Mouse (Mus musculus) induced T-regulatory cell, adult 2 months (primary cell): ENCODE results near the gene Ckap4.
"Not testable (repeated sequence)": the region's sequence is repeated elsewhere in the genome, so short reads cannot be mapped to it uniquely, and the experiment has no call there.

Experiments
- DNase-seq: peaks from one replicate; pipeline ENCODE4 v3.0.0-alpha.2; 2012; ENCODE audit warnings: low read depth

Ckap4 gene

DNA sequence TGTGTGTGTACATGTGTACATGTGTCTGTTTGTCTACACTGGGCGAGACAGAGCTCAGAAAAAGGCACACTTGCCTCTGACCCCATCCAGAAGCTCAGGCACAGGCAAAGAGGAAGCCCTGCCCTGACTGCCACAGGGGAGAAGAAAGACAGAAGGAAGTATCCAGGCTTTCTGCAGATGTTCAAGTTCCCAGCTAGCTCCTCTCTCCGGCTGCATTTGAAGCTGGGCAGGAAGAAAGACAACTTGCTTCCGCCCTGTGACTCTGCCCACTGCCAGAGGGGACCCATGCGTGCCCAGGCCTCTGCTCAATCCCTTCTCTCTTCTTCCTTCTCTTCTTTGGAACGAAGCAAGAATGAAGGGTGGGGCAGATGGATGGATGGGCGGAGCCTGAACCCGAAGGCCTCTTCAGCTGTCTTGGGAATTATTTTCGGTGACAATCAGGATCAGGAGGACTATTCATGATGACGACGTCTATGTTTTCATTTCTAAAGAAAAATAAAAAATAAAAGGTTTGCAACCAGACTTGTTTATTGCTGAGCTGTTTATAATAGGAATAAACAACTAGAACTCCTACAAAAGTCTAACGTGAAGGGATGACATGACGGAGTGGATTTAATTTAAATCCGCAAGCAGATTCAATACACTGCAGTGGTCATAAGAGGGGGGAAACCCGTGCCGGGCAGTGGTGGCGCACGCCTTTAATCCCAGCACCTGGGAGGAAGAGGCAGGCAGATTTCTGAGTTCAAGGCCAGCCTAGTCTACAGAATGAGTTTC is 15.5 kb upstream of the Ckap4 start:
- DNase-seq: no peak

DNA sequence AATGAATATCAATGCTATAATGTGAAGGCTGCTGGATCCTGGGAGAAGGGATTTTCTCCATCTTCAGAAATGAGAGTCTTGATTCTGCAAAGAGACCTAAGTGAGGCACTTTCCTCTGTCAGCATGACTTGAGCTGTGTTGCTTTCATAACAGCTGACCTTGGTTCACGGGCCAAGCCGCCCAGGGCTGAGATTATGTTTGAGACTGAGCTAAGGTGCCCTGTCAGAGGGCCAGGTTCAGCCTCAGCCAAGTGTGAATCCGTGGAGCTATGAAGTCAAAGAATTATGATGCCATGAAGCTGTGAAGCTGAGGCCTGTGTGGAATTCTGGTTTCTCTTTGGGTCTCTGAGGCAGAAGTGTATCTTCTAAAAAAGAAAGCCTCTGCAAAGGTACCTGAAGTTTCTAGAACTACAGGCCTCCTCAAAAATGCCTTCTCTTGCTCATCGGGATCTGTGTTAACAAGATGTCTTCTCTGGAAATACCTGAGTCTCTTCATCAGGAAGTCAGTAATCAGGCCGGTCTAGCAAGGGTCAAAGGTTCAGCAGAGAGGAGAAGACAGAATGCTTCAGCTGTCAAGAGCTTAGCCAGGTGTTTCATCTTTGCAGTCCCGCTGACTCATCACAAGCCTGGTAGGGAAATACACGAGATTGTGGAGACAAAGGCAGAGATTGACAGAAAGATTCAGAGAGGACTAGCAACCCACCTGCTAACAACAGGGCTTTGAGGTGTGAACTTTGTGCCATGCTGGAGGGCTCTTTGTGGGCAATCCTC is 11.2 kb upstream of the Ckap4 start:
- DNase-seq: no peak

DNA sequence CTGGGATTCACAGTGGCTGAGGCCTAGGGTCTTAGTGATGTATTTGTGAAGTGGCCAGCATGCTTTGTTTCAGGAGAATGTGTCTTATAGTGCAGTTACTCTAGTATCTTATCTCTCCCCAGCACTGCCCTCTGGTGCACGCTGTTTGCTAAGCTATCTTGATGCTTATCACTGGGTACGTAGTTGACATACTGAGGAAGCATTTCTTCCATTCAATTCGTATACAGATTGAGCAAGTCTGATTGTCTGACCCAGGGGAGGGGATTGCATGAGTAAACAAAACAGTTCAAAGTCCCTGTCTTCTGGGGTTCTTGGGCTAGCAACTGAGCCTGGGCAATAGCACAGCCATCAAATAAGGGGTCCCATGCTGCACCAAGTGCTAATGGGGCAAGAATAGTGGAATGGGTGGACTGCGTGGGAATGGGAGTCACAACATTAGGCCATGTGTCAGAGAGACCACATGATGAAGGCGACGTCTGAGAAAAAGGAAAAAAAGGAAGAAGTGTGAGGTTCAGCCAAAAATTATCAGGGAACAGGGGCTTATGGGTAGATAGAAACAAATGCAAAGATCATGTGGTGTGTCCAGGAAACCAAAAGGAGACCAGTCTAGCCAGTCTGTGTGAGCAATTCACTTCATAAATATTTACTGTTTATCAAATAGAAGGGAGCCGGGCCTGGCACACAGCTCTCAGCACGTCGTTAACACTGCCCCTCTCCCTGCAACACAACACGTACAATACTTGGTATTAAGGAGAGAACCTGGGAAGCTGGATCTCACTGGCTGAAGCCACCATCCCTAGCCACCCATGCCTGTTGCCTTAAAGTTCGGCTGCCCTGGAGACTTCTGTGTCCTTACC is 9.2 kb upstream of the Ckap4 start:
- no peak for DNase-seq

DNA sequence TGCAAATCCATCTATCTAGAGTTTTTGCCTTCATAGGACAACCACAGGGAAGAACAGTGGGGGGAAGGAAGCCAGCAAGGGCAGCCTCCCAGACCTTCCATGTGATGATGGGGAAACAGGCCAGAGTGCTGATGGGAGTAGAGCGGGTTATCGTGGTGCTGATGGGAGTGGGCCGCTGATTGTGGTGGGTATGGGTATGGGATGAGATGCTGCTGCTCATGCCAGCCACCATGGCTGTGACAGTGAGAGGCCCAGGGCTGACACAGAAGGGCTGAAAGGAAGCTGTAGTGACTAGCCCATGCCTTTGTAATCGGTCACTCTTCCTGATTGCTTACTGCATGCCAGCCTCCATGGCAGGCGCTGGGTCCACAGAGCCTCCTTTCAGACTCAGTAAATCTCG is 5.8 kb upstream of the Ckap4 start:
- DNase-seq: no peak

DNA sequence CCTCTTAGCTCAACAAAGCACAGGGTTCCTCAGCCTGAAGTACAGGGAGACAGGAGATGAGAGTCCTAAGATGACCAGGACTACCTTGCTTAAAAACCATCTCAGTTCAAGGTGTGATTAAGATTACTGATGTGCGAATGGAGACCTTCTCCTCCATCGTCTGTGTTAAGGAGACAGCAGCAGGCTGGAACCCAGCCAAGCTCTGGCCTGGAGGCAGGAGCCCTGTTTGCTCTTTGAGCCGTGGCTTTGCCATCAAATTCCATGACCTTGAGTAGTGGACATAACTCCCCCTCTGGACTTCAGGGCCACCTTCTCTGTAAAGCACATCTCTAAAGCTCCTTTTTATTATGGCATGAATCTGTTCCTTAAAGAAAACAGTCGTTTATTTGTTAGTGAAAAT is 2.0 kb upstream of the Ckap4 start:
- DNase-seq: no peak

DNA sequence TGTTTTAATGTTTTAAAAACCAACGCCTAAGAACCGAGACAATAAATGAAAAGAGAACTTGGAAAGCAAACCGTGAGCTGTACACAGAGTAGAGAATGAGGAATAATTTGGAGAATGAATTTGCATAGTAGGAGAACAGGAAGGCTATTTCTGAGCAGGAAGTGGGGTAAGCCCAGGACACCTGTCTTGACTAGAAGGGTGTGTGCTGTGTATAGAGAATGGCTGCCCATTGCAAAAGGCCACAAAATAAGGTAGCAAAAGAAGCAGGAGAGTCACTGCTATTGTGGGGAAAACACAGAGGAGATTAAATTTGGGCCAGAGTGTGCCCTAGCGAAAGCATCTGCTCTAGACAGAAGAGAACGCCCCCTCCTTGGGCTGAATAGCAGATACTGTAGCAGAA is 1.6 kb upstream of the Ckap4 start:
- no peak for DNase-seq

DNA sequence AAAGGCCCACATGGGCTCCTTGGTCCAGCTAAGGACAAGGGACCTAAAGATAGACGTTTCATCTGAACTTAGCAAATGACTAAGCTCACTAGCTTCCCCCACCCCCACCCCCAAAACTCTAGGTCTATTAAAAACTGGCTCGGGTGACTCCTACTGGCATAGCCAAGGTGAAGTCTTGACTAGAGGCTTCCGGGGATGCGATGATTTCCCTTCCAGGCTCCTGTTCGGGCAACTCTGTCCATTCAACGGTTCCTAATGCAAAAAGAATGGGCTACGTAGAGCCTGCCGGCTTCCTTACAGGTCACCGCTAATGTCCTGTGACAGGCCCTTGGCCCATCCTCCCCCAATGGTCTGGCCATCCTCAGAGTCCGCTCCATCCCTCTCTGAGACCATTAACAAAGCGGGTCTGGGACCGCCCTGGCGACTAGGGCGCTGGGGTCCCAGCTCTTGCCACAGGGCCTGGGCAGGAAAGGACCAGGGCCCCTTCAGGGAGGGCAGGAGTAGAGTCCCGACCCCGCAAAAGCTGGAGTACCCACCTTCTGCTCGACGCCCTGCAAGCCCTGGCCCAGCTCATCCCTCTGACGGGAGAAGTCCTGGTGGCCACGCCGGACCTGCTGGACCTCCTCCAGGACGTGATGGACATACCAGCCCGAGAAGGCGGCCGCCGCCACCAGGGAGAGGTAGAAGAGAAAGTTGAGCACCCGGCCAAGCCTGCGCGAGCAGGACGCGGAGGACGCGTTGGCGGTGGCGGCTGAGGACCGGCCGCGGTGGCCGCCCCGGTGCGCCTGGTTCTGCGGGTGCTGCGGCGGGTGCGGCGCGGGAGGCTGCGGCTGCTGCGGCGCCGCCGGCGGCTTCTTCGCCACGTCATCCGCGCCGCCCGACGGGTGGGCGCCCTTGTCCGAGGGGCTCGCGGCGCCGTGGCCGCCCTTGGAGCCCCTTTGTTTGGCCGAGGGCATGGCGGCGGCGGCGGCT is 665 bp downstream of the Ckap4 start:
- no peak for DNase-seq

DNA sequence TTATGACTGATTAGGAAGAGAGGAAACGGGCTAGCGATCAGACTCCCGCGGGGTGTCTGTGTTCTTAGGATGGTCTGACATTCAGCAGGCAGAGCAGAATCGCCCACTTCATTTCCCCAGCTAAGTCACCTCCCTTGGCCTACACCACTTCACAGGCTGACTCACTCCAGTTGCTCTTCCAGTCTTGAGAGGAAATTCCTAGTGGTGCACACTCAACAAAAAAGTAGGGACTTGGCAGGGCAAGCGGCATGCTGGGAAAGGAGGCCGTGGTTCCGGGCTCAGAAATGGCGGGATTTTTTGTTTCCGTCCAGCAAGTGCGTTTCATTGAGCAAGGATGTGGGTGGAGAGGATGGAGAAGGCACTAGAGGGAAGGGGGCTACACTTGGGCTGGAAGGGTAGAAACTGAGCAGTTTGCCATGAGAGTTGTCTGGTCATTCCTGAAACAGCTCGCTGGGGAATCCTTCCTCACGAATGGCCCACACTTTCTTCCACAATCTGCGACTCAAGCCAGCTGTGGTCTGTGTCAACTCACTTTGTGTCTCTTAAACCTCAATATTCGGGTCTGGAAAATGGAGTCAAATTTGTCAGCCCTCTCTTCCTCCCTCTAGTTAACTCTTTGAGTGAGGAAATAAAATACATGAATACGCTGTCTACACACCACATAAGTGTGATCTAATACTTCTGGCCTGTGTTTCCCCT is 1.5 kb downstream of the Ckap4 start:
- no peak for DNase-seq

DNA sequence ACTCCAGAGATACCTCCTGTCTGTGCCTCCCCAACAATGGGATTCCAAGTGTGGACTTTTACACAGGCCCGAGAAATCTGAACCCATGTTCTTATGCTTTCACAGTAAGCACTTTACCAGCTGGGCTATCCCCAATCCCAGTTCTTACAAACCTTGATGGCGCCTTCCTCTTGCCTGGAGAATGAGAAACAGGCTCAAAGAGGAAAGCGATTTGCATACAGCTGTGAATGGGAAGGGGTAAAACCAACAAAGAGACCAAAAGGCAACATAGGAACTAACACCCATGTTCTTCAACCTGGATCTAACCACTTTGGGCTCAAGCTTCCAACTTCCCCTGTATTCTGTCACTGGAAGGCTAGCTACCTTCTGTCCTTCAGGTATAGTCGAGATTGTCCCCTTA is 2.3 kb downstream of the Ckap4 start:
- no peak for DNase-seq

DNA sequence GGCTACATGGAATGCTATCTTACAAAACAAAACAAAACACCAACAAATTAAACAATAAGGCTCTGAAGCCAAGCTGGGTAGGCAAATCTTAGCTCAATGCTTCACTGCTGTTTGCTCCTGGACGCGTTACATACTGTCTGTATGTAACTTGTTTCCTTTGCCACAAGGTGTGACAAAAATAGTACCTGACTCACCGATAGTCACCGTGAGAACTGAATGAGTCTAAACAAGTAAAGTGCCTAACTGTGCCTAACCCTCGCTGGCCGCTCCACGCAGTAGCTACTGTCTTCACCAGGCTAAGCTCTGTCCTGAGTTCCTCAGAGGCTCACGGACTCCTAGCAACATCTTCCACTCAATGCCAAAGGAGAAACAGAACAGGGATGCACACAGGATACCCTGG is 3.5 kb downstream of the Ckap4 start:
- DNase-seq: no peak

DNA sequence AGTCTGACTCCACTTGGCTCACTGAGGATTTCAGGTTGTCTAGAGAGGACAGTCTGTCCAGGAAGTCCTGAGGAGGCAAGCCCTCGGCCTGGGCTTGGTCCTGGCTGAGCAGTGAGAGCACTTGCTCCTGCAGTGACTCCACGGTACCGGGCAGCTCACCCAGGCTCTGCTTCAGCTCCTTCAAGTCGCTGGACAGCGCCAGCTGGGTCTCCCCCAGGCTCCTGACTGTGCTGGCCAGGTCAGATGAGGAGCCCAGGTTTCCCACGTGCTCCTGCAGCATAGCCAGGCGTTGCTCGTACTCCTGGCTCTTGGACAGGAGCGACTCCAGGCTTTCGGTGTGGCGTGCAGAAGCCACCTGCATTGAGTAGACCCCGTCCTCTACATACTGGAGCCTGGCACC is 6.2 kb downstream of the Ckap4 start:
- no peak for DNase-seq

DNA sequence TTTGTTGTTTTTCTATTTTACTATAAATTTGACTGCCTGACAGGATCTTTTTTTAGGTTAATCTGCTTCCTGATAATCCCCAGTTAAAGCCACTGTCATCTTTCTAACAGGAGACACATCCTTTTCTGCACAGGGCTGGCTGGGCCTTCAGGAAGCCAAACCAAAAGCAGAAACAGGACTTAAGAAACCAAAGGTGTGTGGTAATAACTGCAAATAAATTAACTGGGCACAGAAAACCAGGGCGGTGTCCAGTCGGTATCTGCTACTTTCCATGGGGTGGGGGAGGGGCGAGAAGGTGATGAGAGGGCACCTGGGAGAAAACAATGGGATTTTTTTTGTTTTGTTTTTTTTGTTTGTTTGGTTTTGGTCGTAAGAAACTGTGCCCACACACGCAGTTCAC is 6.8 kb downstream of the Ckap4 start:
- DNase-seq: no peak

DNA sequence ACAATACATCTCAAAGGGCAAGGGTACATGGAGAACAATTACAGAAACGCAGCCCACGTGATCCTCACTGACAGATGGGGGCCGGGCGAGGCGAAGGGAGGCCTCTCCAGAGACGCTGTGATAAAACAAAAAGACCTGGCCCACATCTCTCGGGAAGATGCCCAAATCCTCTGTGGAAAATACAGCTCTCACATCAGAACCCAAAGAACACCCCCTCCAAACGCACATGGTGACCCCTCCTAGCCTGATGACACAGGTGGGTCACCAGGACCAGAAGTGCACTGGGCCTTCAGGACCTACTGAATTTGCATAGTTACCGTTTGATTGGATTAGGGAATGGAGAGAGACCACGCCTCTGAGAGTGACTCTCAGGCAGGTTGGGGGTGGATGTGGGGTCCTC is 7.4 kb downstream of the Ckap4 start:
- DNase-seq: no peak

DNA sequence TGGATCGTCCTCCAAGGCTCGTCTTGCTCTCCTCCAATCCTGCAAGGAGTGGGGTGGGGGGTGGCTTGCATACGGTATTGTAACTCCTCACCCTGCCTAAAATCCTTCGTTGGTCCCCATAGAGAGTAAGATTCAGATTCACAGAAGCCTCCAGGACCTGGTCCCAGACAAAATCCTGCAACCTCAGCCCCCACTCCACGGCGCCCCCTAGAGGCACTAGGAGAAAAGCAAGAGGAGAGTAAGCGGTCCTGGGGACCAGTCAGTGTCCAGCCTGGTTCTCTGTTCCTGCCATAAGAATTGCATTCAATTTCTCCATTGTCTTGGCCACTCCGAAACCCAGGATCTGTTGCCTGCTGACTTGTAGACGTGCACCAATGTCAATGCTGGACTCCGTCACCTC is 10.2 kb downstream of the Ckap4 start:
- DNase-seq: no peak

DNA sequence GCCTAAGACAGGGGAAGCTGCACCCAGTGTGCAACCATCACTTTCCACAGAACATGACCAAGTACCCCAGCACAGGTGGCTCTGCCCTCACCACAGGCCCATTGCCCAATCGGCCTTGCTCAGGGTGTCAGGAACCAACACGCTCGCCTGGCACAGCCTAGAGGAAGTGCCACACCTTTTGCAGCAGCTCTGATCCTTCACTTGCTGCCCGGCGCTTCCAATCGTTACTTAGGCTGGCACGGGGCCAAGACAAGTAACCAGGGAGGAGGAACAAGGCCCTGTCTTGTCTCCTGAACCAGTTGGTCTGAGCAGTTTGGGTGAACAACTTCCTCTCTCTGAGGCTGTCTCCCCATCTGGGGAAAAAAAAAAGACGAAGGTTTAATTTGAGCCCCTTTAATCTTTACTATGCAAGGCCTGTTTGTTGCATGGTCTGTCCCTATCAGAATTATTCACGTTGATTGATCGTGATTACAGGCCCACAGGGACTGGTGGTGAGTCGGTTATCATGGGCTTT is 17.4 kb downstream of the Ckap4 start:
- peak; percentile 34 for DNase-seq

DNA sequence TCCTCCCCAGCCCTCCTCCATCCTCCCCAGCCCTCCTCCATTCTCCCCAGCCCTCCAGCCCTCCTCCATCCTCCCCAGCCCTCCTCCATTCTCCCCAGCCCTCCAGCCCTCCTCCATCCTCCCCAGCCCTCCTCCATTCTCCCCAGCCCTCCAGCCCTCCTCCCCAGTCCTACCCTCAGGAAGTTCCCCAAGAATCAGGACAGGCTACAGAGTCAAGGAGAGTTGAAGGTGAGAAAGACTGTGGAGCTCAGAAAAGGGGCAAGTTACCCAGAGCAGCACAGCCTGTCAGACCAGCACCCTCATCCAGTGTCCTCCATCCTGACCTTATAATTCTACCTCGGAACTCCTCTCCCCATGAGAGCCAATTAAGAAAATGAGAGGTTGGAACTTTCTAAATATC is 17.9 kb downstream of the Ckap4 start:
- not testable (repeated sequence) for DNase-seq

DNA sequence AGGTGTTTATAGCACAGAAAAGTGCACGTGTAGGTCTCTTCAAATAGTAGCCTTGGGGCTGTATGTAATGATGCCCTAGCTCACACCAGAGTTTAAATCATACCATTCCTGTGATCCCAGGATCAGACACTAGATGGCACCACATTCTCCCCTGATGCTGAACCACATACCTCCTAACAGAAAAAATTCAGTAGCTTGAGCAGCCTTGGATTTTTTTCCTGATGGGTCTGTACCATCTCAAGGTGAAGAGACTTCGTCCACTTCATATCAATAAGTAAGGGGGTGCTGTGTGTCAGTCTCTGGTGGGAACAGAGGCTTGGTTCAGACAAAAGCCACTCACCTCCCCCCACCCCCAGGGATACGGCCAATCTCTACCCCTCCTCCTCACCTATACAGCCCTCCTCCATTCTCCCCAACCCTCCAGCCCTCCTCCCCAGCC is 18.3 kb downstream of the Ckap4 start:
- DNase-seq: peak; percentile 86

DNA sequence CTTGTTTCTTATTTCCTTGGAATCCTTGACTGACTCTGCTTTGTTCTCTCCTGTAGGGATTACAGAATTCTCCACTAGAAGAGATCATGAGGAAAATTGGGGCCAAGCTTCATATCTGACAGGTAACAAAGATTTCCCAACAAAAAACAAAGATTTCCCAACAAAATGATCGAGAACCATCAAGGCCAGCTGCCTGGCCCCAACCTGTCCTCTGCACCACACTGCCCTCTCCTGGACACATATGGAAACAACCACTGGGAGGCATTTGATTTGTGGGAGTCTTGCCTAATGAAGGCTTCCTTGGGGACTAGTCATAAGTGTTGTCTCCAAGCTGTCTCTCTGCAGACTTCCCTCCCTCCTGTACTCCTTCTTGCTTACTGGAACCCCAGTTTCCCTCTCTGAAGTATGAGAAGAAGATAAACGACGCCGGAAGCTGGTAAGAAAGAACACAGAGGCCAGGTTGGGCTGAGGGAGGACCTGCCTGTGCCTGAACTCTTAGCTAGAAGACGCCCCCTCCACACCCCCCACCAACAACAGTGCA is 19.8 kb downstream of the Ckap4 start:
- peak; percentile 79 for DNase-seq

DNA sequence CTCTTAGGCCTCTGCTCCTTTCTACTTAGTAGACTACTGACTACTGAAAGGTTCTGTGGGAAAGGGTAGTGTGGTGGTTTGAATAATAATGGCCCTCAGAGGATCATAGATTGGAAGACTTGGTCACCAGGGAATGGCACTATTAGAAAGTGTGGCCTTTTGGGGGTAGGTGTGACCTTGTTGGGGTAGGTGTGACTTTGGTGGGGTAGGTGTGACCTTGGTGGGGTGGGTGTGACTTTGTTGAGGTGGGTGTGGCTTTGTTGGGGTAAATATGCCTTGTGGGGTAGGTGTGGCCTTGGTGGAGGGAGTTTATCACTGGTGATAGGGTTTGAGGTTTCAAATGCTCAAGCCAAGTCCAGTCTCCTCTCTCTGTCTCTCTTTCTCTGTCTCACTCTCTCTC is 21.1 kb downstream of the Ckap4 start:
- DNase-seq: no peak

DNA sequence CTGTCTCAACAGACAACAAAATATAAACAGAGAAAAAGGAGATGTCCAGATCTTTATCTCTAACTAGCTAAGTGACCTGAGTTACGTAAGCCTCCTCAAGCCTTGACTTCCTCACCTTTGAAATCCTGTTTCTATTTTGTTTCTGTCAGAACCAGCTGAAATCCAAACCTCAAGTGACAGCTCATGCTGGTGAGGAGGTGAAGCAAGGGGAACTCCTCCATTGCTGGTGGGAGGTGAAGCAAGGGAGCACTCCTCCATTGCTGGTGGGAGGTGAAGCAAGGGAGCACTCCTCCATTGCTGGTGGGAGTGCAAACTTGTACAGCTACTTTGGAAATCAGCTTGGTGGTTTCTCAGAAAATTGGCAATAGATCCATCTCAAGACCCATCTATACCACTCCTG is 25.3 kb downstream of the Ckap4 start:
- no peak for DNase-seq
